Mouse (Mus musculus): ENCODE results near the gene Slc22a30.
"Not testable (repeated sequence)": the region's sequence is repeated elsewhere in the genome, so short reads cannot be mapped to it uniquely, and the experiment has no call there.

Slc22a30 gene

GRCm38 (mm10) chr19:8405011-8405410 is at the start of gene Slc22a30:
TSS of gene Slc22a30 (minus strand) at chr19:8405111.
- DNase-seq = not testable (repeated sequence)

GRCm38 (mm10) chr19:8448321-8448720 is 43.4 kb upstream of the Slc22a30 start:
- DNase-seq = no peak

GRCm38 (mm10) chr19:8447516-8447915 is 42.6 kb upstream of the Slc22a30 start:
- DNase-seq = no peak

- DNase-seq = no peak
Measured at GRCm38 (mm10) chr19:8431051-8431662, 26.2 kb upstream of the Slc22a30 start.

- DNase-seq = not testable (repeated sequence)
Measured at GRCm38 (mm10) chr19:8407290-8408021, 2.5 kb upstream of the Slc22a30 start.

Data from liver (tissue).